Mouse (Mus musculus): Measurements from ENCODE around the gene Dclk1. TPM values are rescaled to one million over a fixed set of nuclear protein-coding genes. Genes with fewer than 3 reads are reported as not detected.
A peak's percentile ranks its signal among the peaks of the same experiment; 100 is the strongest.

The Dclk1 gene
- total RNA-seq, 2 experiments from 2014 or later = 6.8 to 8.6 TPM

DNA sequence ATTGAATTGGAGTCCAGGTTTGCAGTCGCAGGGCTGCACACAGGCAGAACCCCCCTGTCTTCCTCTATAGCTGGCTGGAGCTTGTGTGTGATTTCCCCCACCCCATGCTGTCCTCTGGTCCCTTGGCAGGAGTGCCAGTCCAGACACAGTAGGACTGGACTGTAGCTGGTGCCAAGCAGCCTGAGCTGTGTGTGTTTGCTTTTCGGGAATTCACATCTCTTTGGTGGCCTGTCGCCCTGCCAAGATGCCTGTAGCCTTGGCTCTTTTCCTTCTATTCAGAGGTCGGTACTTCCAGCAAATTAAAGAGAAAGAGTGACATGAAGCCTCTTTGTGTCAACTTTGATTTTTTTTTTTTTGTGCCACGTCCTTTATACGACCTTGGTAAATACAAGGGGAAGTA, 6.3 kb downstream of the Dclk1 start:
- peak; percentile 4 for DNase-seq (ENCODE audit: low spot score)
- intact Hi-C loops (cut with DNase I) = loop anchor here (10.0 kb wide), 1 partner anchor 106 kb away; no protein-coding TSS in a partner anchor

- intact Hi-C loops (cut with DNase I) = no loop called here
- DNase-seq (ENCODE audit: low spot score) = no peak
Measured at GRCm38 (mm10) chr3:55250631-55251030, 8.5 kb downstream of the Dclk1 start.

DNA sequence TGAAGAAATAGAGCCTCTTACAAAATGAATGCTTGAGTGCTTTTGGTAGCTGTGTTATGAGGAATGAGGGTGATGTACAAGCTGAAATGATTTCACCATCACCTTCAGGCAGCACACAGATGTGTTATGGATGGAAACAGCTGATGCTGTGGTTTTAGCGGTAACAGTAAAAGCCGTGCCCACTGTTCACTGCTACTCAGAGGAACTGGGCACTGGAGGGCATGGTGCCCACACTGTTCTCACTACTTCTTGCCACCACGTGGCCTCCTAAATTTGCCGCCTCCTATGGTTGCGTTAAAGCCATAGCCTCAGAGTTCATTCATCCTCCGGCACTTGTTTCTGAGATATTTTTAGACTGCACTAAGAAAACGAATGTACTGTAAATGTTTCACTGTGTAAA, 18.0 kb downstream of the Dclk1 start:
- intact Hi-C loops (cut with DNase I) = no loop called here
- no peak for DNase-seq (ENCODE audit: low spot score)

DNA sequence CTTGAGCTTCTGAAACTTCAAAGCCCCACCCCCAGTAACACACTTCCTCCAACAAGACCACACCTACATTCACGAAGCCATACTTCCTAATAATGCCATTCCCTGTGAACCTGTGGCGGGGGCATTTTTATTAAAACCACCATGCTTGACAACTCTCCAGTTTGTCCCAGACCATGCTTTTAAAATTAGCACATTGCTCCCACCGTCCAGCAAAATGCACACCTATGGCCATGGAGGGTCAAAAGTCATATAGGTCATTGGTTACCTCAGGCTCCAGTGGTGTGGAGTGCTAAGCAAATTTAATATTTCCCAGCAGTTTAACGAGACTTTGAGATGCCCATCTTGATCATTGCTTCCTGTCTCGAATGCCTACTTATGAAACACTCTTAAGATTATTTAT, 23.9 kb downstream of the Dclk1 start:
- intact Hi-C loops (cut with DNase I) = no loop called here

GRCm38 (mm10) chr3:55269802-55270201, 27.6 kb downstream of the Dclk1 start:
- DNase-seq (ENCODE audit: low spot score) = no peak
- intact Hi-C loops (cut with DNase I) = no loop called here

More for the DNA sequence above, 23.9 kb downstream of the Dclk1 start:
- DNase-seq (ENCODE audit: low spot score) = no peak

DNA sequence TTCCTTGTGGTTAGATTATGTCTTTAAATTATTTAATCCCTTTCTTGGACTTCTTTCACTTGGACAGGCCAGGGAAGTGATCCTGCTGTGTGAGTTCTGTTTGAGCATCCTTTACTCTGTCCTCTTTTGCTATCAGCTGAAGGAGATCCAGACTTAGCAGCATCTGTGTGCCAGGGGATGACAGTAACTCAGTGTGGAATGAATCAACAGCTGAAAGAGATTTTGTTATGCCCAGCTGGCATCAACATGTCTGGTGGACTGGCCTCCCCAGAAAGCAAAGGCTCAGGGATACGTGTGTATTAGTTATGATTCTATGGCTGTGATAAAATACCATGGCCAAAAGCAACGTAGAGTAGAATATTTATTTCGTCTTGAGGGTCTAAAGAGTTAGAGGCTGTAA, 28.2 kb downstream of the Dclk1 start:
- intact Hi-C loops (cut with DNase I) = no loop called here
- no peak for DNase-seq (ENCODE audit: low spot score)

GRCm38 (mm10) chr3:55270920-55271319, 28.8 kb downstream of the Dclk1 start:
- intact Hi-C loops (cut with DNase I) = no loop called here
- no peak for DNase-seq (ENCODE audit: low spot score)

DNA sequence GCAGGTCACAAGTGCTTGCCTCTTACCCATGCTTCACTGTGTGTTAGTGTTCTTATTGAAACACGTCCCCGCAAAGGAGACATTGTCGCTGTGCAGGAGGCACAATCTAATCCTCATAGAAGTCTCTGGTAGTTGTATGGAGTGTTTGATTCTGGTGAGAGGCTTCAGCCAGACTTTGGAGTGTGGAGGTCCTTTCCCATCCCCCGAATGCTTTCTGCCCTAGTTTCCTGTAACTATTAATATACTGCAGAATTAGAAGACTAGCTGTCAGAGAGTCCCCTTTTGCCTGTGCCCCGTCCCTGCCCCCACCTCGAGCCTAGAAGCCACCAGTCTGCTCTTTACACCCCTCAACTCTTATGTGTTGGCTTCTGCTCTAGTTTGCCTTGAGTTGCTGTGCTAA, 30.4 kb downstream of the Dclk1 start:
- DNase-seq (ENCODE audit: low spot score) = no peak
- intact Hi-C loops (cut with DNase I) = no loop called here

GRCm38 (mm10) chr3:55276446-55276845, 34.3 kb downstream of the Dclk1 start:
- intact Hi-C loops (cut with DNase I) = no loop called here
- DNase-seq (ENCODE audit: low spot score) = no peak

DNA sequence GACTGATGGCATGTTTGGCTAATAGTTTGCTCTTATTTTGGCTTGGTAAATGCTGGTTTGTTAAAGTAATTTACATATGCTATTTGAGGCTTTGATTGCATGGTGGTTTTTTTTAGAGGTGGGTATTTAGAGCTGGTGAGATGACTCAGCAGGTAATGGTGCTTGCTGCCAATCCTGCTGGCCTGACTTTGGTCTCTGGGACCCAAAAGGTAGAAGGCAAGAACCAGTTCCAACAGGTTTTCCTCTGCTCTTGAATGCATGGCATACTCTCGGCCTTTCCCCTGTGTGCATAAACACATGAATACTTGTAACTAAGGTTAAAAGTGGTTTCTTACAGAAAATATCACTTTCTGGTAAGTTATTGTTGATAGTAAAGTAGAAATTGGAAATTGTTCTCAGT, 34.7 kb downstream of the Dclk1 start:
- DNase-seq (ENCODE audit: low spot score) = no peak
- intact Hi-C loops (cut with DNase I) = no loop called here

DNA sequence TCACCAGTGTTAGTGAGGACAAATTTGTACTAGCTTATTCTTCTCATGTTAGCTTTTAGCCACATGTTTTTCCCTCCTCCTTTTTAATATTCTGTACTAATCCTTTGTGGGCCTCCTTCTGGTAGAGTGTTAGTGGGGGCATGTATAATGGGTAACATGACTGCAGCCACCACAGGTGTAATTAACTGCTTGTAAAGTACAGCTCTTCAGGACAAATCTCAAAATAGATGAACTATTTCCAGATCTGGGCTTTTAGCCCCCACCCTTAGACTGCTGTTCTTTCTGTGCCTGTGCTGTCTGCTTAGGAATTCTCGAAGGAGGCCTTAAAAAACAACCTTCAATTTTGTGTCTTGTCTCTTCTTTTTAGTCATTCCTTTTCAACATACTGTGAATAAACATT, 35.7 kb downstream of the Dclk1 start:
- intact Hi-C loops (cut with DNase I) = no loop called here
- DNase-seq (ENCODE audit: low spot score) = no peak

- DNase-seq (ENCODE audit: low spot score) = no peak
- intact Hi-C loops (cut with DNase I) = no loop called here
Measured at GRCm38 (mm10) chr3:55279923-55280322, 37.8 kb downstream of the Dclk1 start.

- intact Hi-C loops (cut with DNase I) = no loop called here
- DNase-seq (ENCODE audit: low spot score) = no peak
Measured at GRCm38 (mm10) chr3:55280471-55280870, 38.3 kb downstream of the Dclk1 start.

DNA sequence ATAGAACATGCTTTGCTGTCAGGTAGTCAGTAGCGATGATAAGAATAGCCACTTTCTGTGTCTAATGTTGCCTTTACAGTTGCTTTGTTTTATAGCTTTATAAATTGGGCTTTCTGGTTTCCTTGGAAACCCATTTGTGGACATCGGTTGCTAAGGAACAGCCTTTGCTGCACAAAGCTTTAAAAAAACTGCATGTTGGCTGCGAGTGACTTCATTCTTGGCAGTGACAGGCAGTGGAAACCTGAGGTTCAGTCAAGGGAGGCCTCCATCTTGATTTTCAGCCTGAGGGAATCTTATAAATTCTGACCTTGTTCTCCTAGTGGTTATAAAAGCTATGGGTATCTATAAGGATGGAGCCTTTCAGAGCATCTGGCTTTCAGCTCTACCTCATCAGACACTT, 42.1 kb downstream of the Dclk1 start:
- intact Hi-C loops (cut with DNase I) = no loop called here

DNA sequence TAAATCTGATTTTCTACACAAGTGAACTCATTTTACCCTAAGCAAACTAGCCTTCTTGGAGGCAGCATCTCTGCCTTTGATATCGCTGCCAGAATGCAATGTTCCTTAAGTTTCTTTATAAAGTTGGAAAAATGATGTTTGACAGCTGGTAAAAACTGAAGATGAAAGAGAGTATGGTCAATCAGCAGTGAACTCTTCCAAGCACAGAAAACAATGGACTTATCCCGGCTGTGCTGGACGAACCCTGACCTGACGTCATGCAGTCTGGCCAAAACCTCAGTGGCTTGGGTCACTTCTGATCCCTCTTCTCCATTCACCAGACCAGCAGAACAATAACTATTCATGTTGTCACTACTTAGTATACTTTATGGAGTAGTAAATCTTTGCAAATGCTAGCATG, 46.6 kb downstream of the Dclk1 start:
- DNase-seq (ENCODE audit: low spot score) = no peak
- intact Hi-C loops (cut with DNase I) = no loop called here

More for the DNA sequence above, 42.1 kb downstream of the Dclk1 start:
- no peak for DNase-seq (ENCODE audit: low spot score)

DNA sequence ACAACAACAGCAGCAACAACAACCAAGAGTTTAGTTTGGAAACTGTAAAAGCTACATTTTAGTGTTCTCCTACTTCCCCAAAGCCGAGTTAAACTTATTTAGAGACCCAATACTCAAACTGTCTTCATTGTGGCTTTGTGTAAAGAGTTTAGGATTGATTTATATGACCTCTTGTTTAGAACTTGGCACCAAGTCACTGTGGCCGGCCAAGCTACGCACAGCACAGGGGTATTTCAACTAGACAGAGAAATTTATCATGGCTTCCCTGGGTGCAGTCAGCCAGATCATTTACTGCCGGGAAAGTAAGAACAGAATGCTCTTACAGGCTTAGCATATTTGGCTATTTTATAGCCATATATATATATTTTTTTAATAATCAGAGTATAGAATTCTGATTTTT, 49.8 kb downstream of the Dclk1 start:
- DNase-seq (ENCODE audit: low spot score) = no peak
- intact Hi-C loops (cut with DNase I) = no loop called here

DNA sequence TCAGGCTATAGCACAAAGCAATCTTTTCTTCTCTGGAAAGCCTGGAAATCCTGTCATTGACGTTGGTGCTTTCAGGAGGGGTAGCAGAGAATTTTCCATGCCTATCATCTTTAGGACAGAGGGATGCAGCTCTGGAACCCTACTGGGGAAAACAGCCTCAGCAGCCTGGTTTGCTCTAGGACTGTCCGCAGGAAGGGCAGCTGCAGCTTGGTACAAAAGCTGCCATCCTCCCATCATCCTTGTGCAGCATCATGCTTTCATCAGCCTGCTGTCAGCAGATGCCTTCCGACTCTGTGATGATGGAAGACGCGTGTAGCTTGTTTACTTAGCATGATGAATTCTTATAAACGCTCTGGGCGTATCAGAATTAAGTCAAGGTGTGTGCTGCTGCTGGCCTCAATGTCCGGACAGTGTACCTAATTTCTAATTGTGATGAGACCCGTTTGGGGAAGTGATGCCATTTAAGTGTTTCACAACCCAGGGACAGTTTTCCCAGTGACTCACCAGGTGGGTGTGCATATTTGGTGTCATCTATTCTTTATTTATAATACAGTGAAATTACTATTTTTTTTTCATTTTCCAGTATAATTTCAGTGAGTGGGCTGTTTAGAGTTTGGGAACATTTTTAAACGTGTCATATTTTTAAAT, 50.7 kb downstream of the Dclk1 start:
- intact Hi-C loops (cut with DNase I) = no loop called here

DNA sequence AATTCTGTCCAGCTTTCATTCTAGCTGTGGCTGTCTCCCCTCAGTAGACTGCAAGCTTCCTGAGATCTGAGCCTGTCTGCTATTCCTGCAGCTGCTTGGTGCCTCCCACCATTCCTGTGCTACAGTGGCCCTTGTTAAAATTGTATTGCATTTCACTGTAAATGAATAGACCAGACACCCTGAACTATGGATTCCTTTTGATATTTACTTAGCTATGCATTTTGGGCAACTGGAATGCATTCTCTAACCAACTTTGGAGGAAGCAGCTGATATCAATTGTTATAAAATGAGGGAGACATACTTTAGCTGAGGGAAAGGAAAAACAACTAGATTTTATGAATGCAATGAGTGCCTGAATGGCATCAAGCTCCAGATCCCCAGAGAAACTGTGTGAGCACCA, 63.5 kb downstream of the Dclk1 start:
- intact Hi-C loops (cut with DNase I) = no loop called here
- DNase-seq (ENCODE audit: low spot score) = no peak

More for the DNA sequence above, 50.7 kb downstream of the Dclk1 start:
- no peak for DNase-seq (ENCODE audit: low spot score)

DNA sequence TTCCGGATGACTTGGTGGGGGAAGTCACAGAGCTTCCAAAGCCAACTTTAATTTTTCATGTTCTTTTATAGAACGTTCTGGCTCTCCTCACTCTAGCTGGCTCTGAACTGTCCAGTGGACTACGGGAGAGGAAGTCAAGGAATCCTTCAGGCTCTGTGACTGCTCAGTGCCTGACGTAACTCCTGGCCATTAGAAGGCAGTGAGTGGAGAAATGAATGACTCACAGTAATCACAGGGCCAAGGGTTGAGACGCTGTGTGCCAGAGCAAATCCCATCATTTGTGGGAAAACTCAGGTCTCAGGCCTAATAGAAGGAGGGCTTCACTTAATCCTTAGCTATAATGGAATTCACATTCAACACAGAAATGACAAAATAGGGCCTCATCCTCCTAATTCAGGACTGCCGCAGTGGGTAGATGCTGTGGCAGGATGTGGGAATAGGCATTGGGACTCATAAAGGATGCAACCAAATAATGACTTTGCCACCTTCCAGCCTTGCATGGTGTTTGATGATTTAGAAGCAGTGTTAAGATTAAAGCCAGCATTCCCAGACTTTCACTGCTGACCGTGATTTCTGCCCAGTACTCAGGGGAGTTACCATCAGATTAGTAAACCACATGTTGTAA, 65.5 kb downstream of the Dclk1 start:
- intact Hi-C loops (cut with DNase I) = no loop called here
- DNase-seq (ENCODE audit: low spot score) = peak; percentile 50

GRCm38 (mm10) chr3:55309961-55310360, 67.8 kb downstream of the Dclk1 start:
- intact Hi-C loops (cut with DNase I) = no loop called here
- DNase-seq (ENCODE audit: low spot score) = no peak

DNA sequence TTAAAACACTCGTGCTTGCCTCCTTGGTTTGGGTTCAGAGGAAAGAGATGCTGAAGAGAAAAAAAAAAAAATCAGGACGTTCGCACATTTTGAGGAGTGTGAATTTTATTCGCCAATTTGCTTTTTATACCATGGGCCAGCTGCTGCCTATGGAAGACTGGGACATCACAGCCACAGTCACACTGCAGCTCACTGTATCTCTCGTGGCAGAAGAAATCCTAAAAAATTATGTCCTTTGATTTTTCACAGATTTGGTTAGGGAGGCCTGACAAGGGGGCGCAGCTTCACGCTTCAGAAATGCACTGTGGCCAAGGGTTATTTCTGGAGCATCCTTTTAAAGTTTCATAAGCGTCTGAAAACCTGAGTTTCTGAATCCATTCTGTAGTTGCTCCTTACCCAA, 73.7 kb downstream of the Dclk1 start:
- no peak for DNase-seq (ENCODE audit: low spot score)
- intact Hi-C loops (cut with DNase I) = no loop called here

DNA sequence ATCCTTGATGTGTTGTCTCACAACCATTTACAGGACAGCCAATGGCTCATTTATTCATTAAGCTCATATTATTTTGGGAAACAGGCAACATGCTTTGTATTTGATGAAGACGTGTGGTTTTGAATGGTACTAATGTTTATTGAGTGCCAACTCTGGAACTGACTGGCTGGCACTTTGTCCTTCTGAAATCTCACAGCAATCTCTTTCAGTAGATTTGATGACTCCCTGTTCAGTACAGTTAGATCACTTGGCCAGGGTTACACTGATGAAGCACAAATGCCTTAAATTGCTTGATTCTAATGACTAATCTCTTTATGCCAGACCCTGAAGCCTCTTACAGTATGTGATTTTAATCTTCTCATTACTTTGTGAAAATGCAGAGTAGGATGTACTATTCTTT, 75.9 kb downstream of the Dclk1 start:
- intact Hi-C loops (cut with DNase I) = no loop called here
- no peak for DNase-seq (ENCODE audit: low spot score)

Measured in heart, postnatal 25 days (tissue).